Mouse (Mus musculus) stomach, embryonic 16.5 days (tissue): Measurements from ENCODE around the gene Wnk2. TPM values are rescaled to one million over a fixed set of nuclear protein-coding genes. Genes with fewer than 3 reads are reported as not detected.
A peak's percentile ranks its signal among the peaks of the same experiment; 100 is the strongest.

Experiments used
- ATAC-seq: fragments of 200-750 bp; cut with Nextera tagmentation; 2 replicates; pipeline ENCODE4 v1.8.0; 2017; ENCODE audit warnings: moderate number of reproducible peaks, moderate TSS enrichment; ENCODE audit not compliant: insufficient read depth, low FRiP score
- H3K27ac ChIP-seq: fragments of 300-500 bp; sonication (generic); 2 replicates; pipeline ENCODE4 v1.5.1; 2014; ENCODE audit warnings: low read length
- H3K27me3 ChIP-seq: fragments of 300-500 bp; sonication (generic); 2 replicates; pipeline ENCODE4 v1.6.1; 2014; ENCODE audit warnings: low read length, control low read depth, mixed read lengths; ENCODE audit not compliant: control insufficient read depth, insufficient read depth
- H3K36me3 ChIP-seq: fragments of 300-500 bp; sonication (generic); 2 replicates; pipeline ENCODE4 v1.6.1; 2014; ENCODE audit warnings: low read length; ENCODE audit not compliant: control insufficient read depth, insufficient read depth
- H3K4me1 ChIP-seq: fragments of 300-500 bp; sonication (generic); 2 replicates; pipeline ENCODE4 v1.6.1; 2014; ENCODE audit warnings: low read length, control low read depth, mixed read lengths; ENCODE audit not compliant: control insufficient read depth, insufficient read depth
- H3K4me2 ChIP-seq: fragments of 300-500 bp; sonication (generic); 2 replicates; pipeline ENCODE4 v1.6.1; 2014; ENCODE audit warnings: low read depth, low read length, mixed read lengths
- H3K4me3 ChIP-seq: fragments of 300-500 bp; sonication (generic); replicated peaks from 2 replicates; pipeline ENCODE4 v1.5.1; 2014; ENCODE audit warnings: mild to moderate bottlenecking, low read length
- H3K9ac ChIP-seq: fragments of 300-500 bp; sonication (generic); 2 replicates; pipeline ENCODE4 v1.6.1; 2014; ENCODE audit warnings: low read length
- H3K9me3 ChIP-seq: fragments of 300-500 bp; sonication (generic); replicated peaks from 2 replicates; pipeline ENCODE4 v1.6.1; 2016; ENCODE audit warnings: low read length, control low read depth; ENCODE audit not compliant: control insufficient read depth
- WGBS: fragments of 180-500 bp; shearing (Covaris S2); extraction: QIAGEN DNeasy Blood & Tissue Kit; methylation state at CpG from one replicate; pipeline ENCODE4 v1.1.7; 2014; 5-methylcytosine and 5-hydroxymethylcytosine counted together
- polyA plus RNA-seq: library from polyadenylated mRNA; unstranded; fragments of >200 nt; fragmentation: Nextera tagmentation; extraction: Ambion mirVana; gene quantifications from 2 replicates; pipeline ENCODE4 v1.2.1, GENCODE M21; 2015

Gene Wnk2
- polyA plus RNA-seq, 1 experiment from 2014 or later: 3.4 TPM

DNA sequence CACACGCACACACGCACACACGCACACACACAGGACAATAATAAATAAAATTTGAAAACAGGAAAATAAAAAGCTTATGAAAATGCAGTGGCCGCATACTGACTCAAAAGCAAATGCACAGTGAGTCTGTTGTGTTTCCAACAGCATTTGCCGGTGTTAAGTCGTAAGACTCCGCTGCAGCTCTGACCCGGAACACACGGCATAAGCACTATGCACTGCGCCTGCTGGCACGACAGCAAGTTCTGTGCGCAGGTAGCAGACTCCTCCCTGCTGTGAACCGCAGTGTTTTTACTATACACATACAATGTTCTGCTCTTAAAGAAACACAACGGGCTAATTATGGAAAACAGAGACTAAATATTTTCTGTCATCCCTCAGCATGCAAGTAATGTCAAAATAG is 32.9 kb downstream of the Wnk2 start:
- no peak overlapping the region for H3K4me3 ChIP-seq
- no peaks in the 10 kb centered on the region for H3K27me3 ChIP-seq
- no peaks in the 10 kb centered on the region for H3K36me3 ChIP-seq
- H3K9ac ChIP-seq: no peak overlapping the region
- H3K27ac ChIP-seq: no peak overlapping the region
- H3K9me3 ChIP-seq: no peaks in the 10 kb centered on the region
- no peak overlapping the region for H3K4me2 ChIP-seq
- H3K4me1 ChIP-seq: peaks cover 10% of the 10 kb centered on the region
- 83% methylated on average over 14 of the region's 14 CpGs for WGBS
- ATAC-seq: no peak

DNA sequence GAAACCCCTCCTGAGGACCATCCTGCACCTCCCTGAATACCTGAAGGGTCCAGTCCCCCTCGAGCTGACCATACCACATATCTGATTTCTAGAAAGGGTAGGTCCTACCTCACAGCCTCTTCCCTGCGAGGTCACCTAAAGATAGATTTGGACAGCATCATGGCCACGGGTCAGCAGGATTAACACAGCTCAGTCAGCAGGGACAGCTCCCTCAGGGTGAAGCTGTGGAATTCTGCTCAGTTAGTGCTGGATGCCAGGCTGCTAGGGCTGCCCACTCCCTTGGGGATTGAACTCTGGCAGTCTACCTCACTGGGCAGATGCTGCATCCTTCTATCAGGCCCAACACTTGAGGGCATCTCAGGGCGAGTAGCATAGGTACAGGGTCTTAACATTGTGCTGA is 33.7 kb downstream of the Wnk2 start:
- WGBS: 51% methylated on average over 4 of the region's 4 CpGs
- H3K4me1 ChIP-seq: peaks cover 10% of the 10 kb centered on the region
- H3K4me2 ChIP-seq: no peak overlapping the region
- H3K9me3 ChIP-seq: no peaks in the 10 kb centered on the region
- no peak for ATAC-seq
- no peaks in the 10 kb centered on the region for H3K36me3 ChIP-seq
- no peaks in the 10 kb centered on the region for H3K27me3 ChIP-seq
- no peak overlapping the region for H3K4me3 ChIP-seq
- H3K9ac ChIP-seq: no peak overlapping the region
- no peak overlapping the region for H3K27ac ChIP-seq

DNA sequence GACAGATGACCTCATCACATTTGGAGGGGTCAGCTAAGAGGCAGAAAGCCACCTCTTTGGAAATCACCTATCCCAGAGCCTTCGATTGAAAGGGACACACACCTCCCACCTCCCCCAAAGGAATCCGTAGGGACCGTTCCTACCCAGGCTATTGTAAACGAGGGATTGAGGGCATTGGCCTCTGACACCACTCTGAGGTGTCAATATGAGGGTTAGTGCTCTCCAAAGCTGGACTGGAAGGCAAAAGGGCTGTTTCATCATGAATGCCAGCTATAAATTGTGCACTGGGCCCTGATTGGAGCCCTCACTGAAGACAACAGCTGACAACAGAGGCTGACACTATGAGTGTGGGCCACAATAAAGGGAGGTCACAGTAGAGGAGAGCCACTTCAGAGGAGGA is 34.5 kb downstream of the Wnk2 start:
- Histone ChIP-seq H3K9me3 (no peaks in the 10 kb centered on the region), H3K9ac (no peak overlapping the region), H3K36me3 (no peaks in the 10 kb centered on the region), H3K27ac (peak overlapping the region; percentile 55), H3K27me3 (no peaks in the 10 kb centered on the region), H3K4me1 (peaks cover 10% of the 10 kb centered on the region), H3K4me2 (no peak overlapping the region), H3K4me3 (no peak overlapping the region)
- no peak for ATAC-seq
- 55% methylated on average over 4 of the region's 4 CpGs for WGBS

DNA sequence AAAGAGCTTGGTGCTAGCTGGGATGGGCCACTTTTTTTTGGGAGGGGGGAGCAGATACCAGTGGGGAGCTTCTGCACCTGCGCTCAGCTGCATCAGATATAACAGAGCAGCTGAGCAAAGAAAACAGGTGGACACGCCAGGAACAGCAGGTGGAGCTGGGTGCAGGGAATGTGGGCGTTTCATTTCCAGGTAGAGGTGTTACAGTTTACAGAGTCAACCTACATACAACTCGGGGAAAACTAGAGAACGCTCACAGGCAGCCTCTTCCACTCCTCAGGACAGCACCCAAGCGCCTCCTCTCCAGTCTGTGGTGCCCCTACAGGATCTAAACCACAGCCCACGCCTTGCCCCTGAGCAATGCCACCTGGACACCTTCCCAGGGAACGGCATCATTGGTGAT is 35.2 kb downstream of the Wnk2 start:
- H3K27ac ChIP-seq: no peak overlapping the region

DNA sequence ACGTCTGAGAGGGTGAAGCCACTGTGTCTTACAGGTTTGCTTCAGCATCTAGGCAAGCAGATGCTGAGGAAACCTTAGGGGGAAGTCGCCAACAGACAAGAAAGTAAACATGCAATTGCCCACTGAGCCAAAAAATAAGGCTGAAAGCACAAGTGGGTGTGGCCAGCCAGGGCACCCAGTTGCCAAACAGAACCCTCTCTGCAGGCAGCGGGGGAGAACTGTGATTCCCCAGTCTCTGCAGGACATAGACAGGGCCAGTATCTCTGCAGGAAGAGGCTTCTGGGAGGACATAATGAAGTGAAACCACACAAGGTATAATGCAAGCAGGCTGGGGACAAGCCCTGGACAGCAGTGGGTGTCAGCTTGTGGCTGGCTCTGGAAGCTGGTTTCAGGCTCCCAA is 38.1 kb downstream of the Wnk2 start:
- no peak for ATAC-seq

More for the DNA sequence above, 35.2 kb downstream of the Wnk2 start:
- no peak overlapping the region for H3K9ac ChIP-seq
- no peak overlapping the region for H3K4me3 ChIP-seq
- ATAC-seq: peak; percentile 73
- H3K27me3 ChIP-seq: no peaks in the 10 kb centered on the region
- no peaks in the 10 kb centered on the region for H3K9me3 ChIP-seq
- no peaks in the 10 kb centered on the region for H3K36me3 ChIP-seq
- no peak overlapping the region for H3K4me2 ChIP-seq
- WGBS: 52% methylated on average over 8 of the region's 8 CpGs
- peaks cover 10% of the 10 kb centered on the region for H3K4me1 ChIP-seq

DNA sequence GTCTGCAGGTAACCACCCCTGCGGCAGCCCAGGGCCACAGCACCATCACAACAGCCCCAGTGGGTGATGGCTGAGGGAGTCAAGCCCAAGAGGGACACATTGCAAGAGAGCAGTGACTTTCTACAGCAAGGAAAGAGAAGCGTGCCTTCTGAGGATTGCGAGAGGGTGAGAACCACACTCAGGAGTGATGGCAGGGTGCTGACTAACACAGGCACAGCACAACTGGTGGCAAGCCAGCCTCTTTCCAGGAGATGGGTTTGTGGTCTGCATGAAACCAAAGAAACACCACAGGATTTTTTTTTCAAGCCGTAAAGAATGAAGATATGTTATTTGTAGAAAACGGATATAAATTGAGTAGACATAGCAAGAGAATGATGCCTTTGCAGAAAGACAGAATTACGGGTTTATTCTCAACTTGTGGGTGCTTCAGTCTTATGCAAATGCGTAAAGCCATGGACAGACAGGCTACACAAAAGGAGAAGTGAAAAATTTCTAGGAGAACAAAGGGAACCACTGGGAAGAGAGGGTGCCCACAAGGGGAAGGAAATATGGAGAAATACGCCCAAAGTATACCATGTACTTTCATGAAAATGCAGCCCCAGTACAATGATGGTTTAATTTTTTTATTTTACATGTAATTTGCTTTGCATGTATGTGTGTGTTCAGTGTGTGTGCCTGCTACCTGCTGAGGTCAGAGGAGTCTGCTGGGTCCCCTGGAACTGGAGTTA is 39.5 kb downstream of the Wnk2 start:
- Histone ChIP-seq H3K27me3 (no peaks in the 10 kb centered on the region), H3K9ac (no peak overlapping the region), H3K4me3 (no peak overlapping the region), H3K4me1 (peaks cover 19% of the 10 kb centered on the region), H3K36me3 (no peaks in the 10 kb centered on the region), H3K9me3 (peaks cover 5% of the 10 kb centered on the region; the same call in 1 of the 2 replicates), H3K4me2 (no peak overlapping the region), H3K27ac (no peak overlapping the region)
- ATAC-seq: no peak
- 86% methylated on average over 8 of the region's 8 CpGs for WGBS

More for the DNA sequence above, 38.1 kb downstream of the Wnk2 start:
- Histone ChIP-seq H3K27ac (no peak overlapping the region), H3K4me3 (no peak overlapping the region), H3K36me3 (no peaks in the 10 kb centered on the region), H3K9me3 (peaks cover 5% of the 10 kb centered on the region; the same call in 1 of the 2 replicates), H3K27me3 (no peaks in the 10 kb centered on the region), H3K4me2 (no peak overlapping the region), H3K4me1 (peaks cover 13% of the 10 kb centered on the region), H3K9ac (no peak overlapping the region)
- 69% methylated on average over 3 of the region's 3 CpGs for WGBS

DNA sequence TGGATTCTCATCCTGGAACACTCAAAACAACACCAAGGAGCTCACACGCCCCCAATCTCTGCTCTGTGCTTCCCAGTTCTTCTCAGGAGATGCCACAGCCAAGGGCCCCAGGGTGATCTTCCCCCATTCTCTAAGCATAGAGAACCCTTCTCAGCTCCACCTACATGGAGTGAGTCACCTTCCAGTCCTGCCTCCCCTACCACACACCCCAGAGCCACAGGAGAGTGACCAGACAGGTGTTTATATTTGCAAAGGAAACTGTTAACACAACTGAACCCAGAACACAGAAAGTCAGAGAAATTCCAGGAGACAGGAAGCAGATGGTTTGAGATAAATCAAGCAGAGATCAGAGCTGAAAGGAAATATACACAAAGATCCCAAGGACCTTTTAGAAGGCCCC is 43.9 kb downstream of the Wnk2 start:
- H3K27ac ChIP-seq: peak overlapping the region; percentile 39; the same call in 1 of the 2 replicates
- H3K9ac ChIP-seq: no peak overlapping the region
- H3K27me3 ChIP-seq: no peaks in the 10 kb centered on the region
- H3K4me1 ChIP-seq: peaks cover 18% of the 10 kb centered on the region
- H3K9me3 ChIP-seq: peaks cover 5% of the 10 kb centered on the region; the same call in 1 of the 2 replicates
- no peaks in the 10 kb centered on the region for H3K36me3 ChIP-seq
- no peak overlapping the region for H3K4me3 ChIP-seq
- ATAC-seq: peak; percentile 58; the same call in 1 of the 2 replicates
- no peak overlapping the region for H3K4me2 ChIP-seq
- WGBS: 43% methylated on average over 1 of the region's 1 CpGs

DNA sequence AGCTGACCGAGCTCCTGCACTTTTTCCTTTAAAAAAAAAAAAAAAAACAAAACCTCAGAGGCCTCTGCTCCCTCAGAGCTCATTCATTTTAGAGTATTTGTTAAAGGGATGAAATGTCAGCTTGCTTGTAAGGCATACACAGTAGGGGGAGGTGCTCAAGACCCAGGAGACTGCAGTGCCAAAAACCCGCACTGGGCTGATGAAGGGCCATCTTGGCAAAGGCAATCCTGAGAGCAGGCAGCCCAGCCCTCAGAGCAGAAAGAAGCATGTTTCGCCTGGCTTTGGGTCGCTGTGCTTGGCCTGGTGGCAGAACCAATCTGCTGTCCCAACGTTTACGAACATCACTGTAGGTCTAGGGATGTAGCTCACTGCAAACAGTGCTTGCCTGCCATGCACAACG is 44.6 kb downstream of the Wnk2 start:
- WGBS: 49% methylated on average over 7 of the region's 7 CpGs
- no peak for ATAC-seq
- H3K9ac ChIP-seq: no peak overlapping the region
- H3K27me3 ChIP-seq: no peaks in the 10 kb centered on the region
- peak overlapping the region; percentile 39; the same call in 1 of the 2 replicates for H3K27ac ChIP-seq
- H3K4me1 ChIP-seq: peaks cover 18% of the 10 kb centered on the region
- no peak overlapping the region for H3K4me2 ChIP-seq
- peaks cover 5% of the 10 kb centered on the region; the same call in 1 of the 2 replicates for H3K9me3 ChIP-seq
- no peaks in the 10 kb centered on the region for H3K36me3 ChIP-seq
- H3K4me3 ChIP-seq: no peak overlapping the region

DNA sequence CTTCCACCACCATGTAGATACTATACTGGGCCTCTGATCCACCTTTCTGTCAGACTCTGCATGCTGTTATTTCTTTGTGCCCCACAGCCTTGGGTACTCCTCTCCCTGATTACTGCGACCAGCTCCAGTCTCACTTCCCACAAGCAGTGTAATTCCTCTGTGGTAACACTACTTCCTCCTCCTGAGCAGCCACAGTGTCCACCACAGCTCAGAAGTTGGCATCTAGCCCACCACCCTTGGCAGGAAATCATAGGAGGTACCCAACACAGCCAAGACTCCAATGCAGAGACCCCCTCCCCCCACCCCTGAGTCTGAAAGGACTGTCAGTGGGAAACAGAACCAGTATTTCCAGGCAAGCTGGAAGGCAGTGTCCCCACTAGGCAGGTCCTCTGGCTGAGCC is 47.4 kb downstream of the Wnk2 start:
- H3K27ac ChIP-seq: 0 out of 2 replicates have a peak overlapping the region, but pooled peaks have one; percentile 8
- no peak overlapping the region for H3K4me3 ChIP-seq
- 70% methylated on average over 1 of the region's 1 CpGs for WGBS
- peak; percentile 28 for ATAC-seq
- no peaks in the 10 kb centered on the region for H3K9me3 ChIP-seq
- H3K27me3 ChIP-seq: no peaks in the 10 kb centered on the region
- H3K9ac ChIP-seq: no peak overlapping the region
- H3K4me2 ChIP-seq: no peak overlapping the region
- H3K36me3 ChIP-seq: no peaks in the 10 kb centered on the region
- H3K4me1 ChIP-seq: peaks cover 18% of the 10 kb centered on the region
